Mouse (Mus musculus) E14TG2a.4 (cell line): ENCODE data around the gene Polr3g.

Source experiments
- CTCF ChIP-seq: conservative IDR thresholded peaks from 2 replicates; pipeline ENCODE4 v1.5.1; 2014; ENCODE audit warnings: low read length
- NANOG ChIP-seq: IDR thresholded peaks from 2 replicates; pipeline ENCODE4 v1.6.1; 2014; ENCODE audit warnings: borderline replicate concordance, low read length, mixed read lengths
- POU5F1 ChIP-seq: IDR thresholded peaks from 2 replicates; pipeline ENCODE4 v1.6.1; 2014; ENCODE audit warnings: low read length, borderline replicate concordance

DNA sequence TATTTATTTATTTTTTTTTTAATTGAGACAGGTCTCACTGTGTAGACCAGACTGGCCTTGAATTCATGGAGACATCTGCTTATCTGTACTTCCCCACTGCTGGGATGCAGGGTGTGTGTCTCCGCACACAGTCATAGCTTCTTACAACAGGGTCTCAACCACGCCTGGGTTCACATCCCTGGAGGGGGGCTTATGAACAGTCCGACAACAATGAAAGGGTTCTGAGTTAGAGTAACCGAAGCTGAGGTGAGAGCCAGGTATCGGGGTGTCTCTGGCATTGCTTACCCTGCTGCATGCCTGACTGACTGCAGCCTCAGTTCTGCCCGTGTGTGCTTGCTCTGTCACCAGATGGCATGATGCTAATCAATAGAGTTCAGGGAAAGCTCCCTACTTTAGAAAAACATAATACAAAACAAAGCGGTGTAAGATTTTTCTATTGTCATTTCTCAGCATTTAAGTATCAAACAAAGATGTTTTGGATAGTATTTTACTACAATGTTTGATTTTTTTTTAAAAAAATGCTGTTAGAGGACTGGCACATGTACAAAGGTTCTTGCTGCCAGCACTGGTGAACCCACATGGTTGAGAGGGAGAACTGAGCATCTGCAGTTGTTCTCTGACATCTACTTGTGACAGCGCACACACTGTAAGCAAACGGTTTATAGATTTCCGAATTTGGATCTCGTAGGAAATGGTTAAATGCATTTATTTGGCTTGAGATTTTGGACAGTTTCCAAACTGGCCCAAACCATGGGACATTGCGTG lies 47.1 kb downstream of the Polr3g start:
- TF ChIP-seq CTCF: no peak
- no peak for TF ChIP-seq NANOG
- no peak for TF ChIP-seq POU5F1
